Mouse (Mus musculus) gastrocnemius, adult 18-20 months (tissue): ENCODE measurements around the gene Nrcam. TPM values are rescaled to one million over a fixed set of nuclear protein-coding genes. Genes with fewer than 3 reads are reported as not detected.

Source experiments
- DNase-seq: peaks from one replicate; pipeline ENCODE4 v3.0.0; 2021; ENCODE audit warnings: low spot score
- total RNA-seq, 2 experiments: library from RNA; stranded (reverse); gene quantifications; 2 replicates each; pipeline ENCODE4 v1.2.3; 2021

The Nrcam gene
- total RNA-seq, 2 experiments from 2014 or later = 0.33 to 0.57 TPM

DNA sequence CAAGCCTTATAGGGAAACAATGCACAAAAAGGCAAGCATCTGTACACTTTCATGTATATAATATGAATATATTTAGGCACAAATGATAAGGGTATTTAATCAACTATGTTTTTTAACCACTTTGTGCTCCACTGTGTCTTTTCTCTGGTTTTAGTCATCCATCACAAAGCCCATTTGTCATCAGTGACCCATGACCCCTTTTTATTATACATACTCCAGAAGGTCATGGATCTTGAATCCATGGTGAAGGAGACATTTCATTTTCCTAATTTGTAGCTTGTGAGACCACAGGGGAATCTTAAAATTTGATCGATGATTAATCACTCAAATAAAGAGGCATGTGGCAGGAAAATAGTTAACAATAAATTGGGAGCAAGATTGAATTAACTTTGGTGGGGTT, 29.2 kb downstream of the Nrcam start:
- DNase-seq = no peak

DNA sequence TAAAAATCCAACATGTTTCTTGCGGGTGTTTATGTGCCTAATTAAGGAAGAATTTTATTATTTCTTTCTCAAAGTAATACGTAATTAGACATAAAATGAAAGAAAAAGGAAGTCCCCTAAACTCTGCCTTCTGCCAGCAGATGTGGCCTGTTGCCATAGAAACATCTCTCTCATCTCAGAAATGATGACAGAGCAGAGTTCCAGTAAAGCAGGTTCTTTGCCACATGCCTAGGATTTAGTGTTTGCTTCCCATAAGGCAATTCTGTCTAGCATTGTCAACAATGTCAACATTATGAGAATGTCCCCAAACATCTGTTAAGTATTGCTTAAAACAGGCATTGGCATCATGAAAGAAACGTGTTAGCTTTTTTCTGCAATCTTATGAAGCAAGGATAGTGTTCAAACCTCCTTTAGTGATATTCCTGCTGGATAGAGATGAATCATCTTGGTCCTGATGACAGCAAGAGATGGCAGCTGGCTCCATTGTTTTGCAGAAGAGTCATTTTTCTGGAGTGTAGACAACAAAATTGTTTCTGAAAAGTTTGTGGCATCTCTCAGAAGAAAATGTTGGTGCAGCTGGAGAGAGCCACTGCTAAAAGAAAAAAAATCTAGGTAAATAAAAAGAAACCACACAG, 42.5 kb downstream of the Nrcam start:
- DNase-seq = no peak

DNA sequence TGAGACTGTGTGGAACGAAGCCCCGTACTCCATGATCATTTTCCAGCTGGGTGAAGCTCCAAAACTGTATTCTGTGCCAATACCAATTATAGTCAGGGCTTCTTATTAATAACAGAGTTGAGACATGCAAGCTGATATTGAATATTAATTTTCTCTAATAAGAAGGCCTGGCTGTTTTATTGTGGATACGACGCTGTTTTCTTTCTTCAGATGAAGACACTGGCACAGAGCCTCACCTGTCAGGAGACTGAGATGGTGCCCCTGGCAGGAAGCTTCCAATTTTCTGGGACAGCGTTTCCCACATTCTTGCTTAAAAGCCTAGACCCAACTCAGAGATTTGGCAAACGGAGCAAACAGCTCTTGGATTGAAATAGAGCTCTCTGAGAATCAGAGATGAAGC, 47.3 kb downstream of the Nrcam start:
- DNase-seq = no peak

DNA sequence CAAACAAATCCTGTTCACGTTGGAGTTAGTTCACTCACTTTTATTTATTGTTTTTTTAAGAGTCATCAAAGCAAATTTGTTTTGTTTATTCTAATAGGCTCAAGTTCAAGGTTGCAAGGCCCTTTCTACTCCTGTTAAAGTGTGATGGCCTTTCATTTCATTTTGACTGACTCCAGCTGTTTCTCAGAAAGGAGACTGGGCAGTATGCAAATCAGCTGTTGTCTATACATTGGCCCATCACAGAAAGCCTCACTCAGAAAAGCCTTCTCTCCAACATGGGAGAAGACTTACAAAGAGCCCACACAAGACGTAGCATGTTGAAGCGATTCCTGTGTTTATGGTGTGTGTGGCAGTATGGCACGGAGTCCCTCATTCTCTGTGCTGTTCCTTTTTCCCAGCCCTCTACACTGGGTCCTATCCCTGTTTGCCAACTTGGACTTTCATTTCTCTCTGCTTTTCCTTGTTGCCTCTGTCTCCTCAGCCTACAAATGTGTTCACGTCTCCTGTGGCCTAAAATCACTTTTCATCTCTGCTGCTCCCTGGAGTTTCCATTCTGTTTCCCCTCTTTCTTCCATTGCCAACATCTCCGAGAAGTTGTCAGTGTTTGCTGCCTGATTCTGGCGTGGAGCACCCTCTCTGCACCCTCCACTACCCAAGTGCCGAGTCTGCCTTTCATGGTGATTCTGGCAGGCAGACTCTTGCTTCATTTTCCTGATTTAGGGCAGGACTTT, 49.9 kb downstream of the Nrcam start:
- no peak for DNase-seq

GRCm38 (mm10) chr12:44380805-44381204, 52.1 kb downstream of the Nrcam start:
- DNase-seq = no peak

- no peak for DNase-seq
Measured at GRCm38 (mm10) chr12:44386398-44386797, 57.7 kb downstream of the Nrcam start.

DNA sequence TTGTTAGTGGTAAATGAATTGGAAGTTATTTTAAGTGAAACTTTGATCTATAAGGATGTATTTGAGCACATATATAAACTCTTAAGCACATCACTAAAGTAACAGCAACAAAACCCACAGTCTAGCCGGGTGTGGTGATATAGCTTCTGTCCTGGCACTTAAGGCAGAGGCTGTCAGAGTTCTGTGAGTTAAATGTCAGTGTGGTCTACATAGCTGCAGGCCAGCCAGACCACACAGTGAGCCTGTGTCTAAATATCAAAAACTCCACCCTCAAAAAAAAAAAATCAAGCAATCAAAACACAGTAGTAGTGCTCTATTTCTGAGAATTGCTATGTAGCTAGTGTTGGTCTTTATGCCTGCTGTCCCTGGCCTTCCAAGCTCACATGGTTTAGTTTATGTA, 59.5 kb downstream of the Nrcam start:
- no peak for DNase-seq

GRCm38 (mm10) chr12:44390391-44391137, 61.9 kb downstream of the Nrcam start:
- DNase-seq = no peak

DNA sequence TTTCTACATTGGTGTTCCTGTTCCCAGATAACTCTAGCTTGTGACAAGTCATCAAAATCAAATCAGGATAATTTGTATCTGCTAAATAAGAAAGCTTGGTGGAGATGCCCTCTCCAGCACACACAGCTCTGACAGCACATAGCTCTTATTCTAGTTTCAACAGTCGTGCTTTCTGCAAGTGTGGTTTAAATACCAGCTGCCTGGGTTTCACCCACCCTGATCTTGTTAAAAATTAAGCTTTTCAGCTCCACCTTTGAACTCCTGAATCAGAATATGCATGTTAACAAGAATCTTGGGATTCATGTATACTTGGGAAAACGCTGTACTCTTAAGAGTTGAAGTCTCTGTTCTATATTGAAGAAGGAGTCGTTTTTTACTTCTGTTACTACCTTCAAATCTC, 66.2 kb downstream of the Nrcam start:
- no peak for DNase-seq

DNA sequence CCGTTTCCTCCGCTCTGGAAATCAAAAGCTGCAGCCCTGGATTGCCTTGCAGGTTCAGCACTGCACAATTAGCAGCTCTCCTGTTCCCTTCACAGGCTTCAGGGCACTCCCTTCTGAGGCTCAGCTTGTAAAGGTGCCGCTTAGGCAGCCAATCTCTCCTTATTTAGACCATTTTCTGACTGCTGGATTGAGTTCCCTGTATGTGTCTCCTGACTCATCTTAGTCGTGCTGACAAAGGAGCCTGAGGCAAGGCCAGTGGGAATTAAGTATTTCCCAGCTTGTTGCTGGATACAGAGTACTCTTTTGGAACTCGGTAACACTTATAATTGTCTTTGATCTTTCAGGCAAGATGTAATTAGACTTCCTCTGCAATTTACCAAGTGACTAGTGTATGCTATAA, 69.1 kb downstream of the Nrcam start:
- no peak for DNase-seq

DNA sequence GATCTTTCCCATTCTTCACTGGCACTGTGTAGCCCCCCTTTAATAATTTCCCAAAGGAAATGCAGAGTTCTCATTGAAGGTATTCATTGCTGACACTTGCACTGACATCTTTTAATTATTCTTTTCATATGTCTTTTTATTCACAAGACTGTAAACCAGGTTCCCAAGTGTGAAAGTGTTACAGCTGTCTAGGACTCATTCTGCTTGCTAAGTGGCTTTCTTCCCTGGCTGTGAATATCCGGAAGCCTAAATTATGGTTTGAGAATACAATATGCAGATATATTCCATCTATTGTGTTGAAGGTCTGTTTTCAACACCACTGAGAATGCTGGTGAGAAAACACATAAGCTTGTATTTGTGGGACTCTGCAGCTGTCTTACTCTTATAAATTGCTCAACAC, 73.4 kb downstream of the Nrcam start:
- no peak for DNase-seq

- no peak for DNase-seq
Measured at GRCm38 (mm10) chr12:44403270-44403669, 74.6 kb downstream of the Nrcam start.

DNA sequence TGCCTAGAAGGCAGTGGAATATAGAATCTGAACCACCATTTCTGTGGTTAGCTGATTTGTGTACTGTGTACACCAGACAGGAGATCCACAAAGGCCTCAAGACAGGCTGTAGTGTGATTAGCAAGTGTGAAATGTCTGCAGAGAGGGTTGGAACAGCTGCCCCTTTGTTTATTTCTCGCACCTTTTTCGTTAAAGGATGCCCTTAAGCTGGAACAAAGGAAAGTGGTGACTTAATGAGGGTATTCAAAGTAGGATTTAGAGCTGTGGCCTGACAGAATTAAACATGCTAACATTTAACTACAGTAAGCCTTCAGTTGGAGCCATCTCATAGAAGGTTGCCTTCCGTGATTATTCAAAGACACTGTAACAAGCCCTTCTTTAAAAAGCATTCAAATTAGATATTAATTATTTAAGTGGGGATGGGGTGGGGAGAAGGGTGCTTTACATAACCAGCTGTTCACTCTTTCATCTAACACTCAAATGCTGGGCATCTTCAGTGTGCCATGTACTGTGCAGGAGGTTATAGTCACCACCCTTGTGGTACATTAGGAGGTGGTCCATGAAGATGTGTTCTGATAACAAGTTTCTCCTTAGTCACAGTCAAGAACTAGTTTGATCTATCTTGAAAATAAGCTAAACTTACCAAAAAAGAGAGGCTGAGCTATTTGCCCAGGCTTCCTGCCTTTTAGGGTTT, 75.2 kb downstream of the Nrcam start:
- no peak for DNase-seq

GRCm38 (mm10) chr12:44409786-44410185, 81.1 kb downstream of the Nrcam start:
- no peak for DNase-seq

DNA sequence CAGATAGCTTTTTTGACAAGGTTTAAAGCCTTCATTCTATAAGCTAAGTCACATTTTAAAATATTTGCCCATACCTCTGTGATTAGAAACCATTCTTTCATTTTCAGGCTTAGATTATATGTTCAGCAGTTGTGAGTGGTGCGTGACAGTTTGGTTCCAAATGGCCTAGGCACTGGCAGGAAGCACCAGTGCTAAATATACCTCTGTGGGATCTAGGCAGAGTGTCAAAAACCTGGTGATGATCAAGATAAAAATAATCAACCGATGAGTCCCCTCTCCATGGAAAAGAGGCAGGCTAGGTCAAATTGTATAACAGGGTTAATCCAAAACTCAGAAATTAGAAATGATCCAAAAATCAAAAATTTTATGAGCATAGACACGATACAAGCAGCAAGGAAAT, 82.3 kb downstream of the Nrcam start:
- peak; percentile 58 for DNase-seq

DNA sequence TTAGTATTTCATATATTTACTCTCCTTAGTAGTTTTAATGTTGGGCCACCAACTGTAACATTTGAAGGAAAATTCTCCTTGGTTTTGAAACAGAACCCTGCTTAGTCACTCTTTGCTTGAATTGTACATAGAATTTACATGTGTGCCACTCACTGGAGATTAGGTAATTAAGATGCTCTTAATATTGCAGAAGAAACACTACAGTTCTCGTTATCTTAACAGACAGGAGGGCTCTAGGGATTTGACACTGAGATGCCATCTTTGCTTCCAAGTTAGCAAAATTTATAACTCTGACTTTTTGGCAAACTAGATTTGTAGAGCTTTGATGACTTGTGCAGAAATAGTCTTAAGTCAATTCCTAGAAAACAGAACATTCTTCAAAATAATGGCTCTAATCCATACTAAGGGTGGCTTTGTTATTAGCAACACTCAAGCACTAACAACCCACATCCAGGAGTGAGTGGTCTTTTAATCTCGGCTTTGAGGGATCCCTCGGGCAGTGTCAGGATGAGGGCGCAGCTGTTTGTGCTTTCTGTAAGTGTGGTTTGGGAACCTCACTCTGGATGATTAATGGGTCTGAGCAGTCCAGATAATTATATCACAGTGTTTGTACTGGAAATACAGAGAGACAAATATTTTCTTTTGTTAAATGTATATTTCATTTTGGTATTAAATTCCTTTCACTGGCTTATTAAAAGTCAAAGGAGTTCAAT, 93.6 kb downstream of the Nrcam start:
- DNase-seq = no peak

GRCm38 (mm10) chr12:44422867-44423255, 94.2 kb downstream of the Nrcam start:
- DNase-seq = no peak

- DNase-seq = no peak
Measured at GRCm38 (mm10) chr12:44424011-44424410, 95.3 kb downstream of the Nrcam start.

GRCm38 (mm10) chr12:44425040-44425439, 96.4 kb downstream of the Nrcam start:
- no peak for DNase-seq

- DNase-seq = no peak
Measured at GRCm38 (mm10) chr12:44430335-44430734, 101.7 kb downstream of the Nrcam start.

- DNase-seq = no peak
Measured at GRCm38 (mm10) chr12:44430996-44431395, 102.3 kb downstream of the Nrcam start.
